Mouse (Mus musculus) cortical plate, adult 2 months (tissue): ENCODE measurements around the gene Rev1.

Experiments used
- CTCF ChIP-seq: fragments of 200-500 bp; IDR thresholded peaks from 2 replicates; pipeline ENCODE4 v1.5.1; 2011; ENCODE audit warnings: mild to moderate bottlenecking, control low read depth, low read length; ENCODE audit not compliant: insufficient read depth; ENCODE audit errors: extremely low read depth
- POLR2A ChIP-seq: fragments of 200-500 bp; IDR thresholded peaks from 2 replicates; pipeline ENCODE4 v1.6.1; 2011; ENCODE audit warnings: mild to moderate bottlenecking, low read length, control low read depth; ENCODE audit not compliant: insufficient read depth; ENCODE audit errors: extremely low read depth

- TF ChIP-seq CTCF (no peak), POLR2A (no peak)
Measured at GRCm38 (mm10) chr1:38003046-38003445, 126.6 kb downstream of the Rev1 start.
